Mouse (Mus musculus): ENCODE data around the gene Olfr1157.

- TF ChIP-seq POLR2A (IDR thresholded peaks at IDR 0.05; ENCODE audit: control insufficient read depth, low read depth, low read length) (no peak), CTCF (IDR thresholded peaks at IDR 0.05; ENCODE audit: control insufficient read depth, insufficient read depth, insufficient replicate concordance, low read depth, low read length) (no peak)
Observed at GRCm38 (mm10) chr2:88007515-88008318, 39.6 kb upstream of the Olfr1157 start, which contains the start of gene Olfr1160.
